Mouse (Mus musculus) stomach, embryonic 14.5 days (tissue): ENCODE measurements around the gene Omg. TPM values are rescaled to one million over a fixed set of nuclear protein-coding genes. Genes with fewer than 3 reads are reported as not detected.

Experiments used
- ATAC-seq: fragments of 200-750 bp; cut with Nextera tagmentation; 2 replicates; pipeline ENCODE4 v1.8.0; 2017; ENCODE audit warnings: low read depth, moderate TSS enrichment; ENCODE audit not compliant: insufficient number of reproducible peaks, insufficient read depth, low FRiP score
- H3K27ac ChIP-seq: fragments of 300-500 bp; sonication (generic); 2 replicates; pipeline ENCODE4 v1.5.1; 2014; ENCODE audit warnings: mild to moderate bottlenecking, low read length, moderate library complexity, mixed read lengths
- H3K27me3 ChIP-seq: fragments of 300-500 bp; sonication (generic); 2 replicates; pipeline ENCODE4 v1.6.1; 2014; ENCODE audit warnings: low read length, control low read depth, mixed read lengths; ENCODE audit not compliant: control insufficient read depth, insufficient read depth
- H3K36me3 ChIP-seq: fragments of 300-500 bp; sonication (generic); 2 replicates; pipeline ENCODE4 v1.6.1; 2014; ENCODE audit warnings: mild to moderate bottlenecking, control low read depth, low read length, moderate library complexity, mixed read lengths; ENCODE audit not compliant: control insufficient read depth, insufficient read depth
- H3K4me1 ChIP-seq: fragments of 300-500 bp; sonication (generic); 2 replicates; pipeline ENCODE4 v1.6.1; 2014; ENCODE audit warnings: low read length, control low read depth, mixed read lengths; ENCODE audit not compliant: control insufficient read depth, insufficient read depth
- H3K4me2 ChIP-seq: fragments of 300-500 bp; sonication (generic); replicated peaks from 2 replicates; pipeline ENCODE4 v1.6.1; 2014; ENCODE audit warnings: low read depth, low read length, control low read depth
- H3K4me3 ChIP-seq: fragments of 300-500 bp; sonication (generic); 2 replicates; pipeline ENCODE4 v1.5.1; 2014; ENCODE audit warnings: low read depth, low read length, control low read depth
- H3K9ac ChIP-seq: fragments of 300-500 bp; sonication (generic); replicated peaks from 2 replicates; pipeline ENCODE4 v1.6.1; 2014; ENCODE audit warnings: low read depth, mild to moderate bottlenecking, control low read depth, low read length, moderate library complexity, mixed read lengths
- H3K9me3 ChIP-seq: fragments of 300-500 bp; sonication (generic); 2 replicates; pipeline ENCODE4 v1.6.1; 2016; ENCODE audit warnings: low read depth, low read length, control low read depth; ENCODE audit not compliant: control insufficient read depth
- WGBS: fragments of 180-500 bp; shearing (Covaris S2); extraction: QIAGEN DNeasy Blood & Tissue Kit; methylation state at CpG from one replicate; pipeline ENCODE4 v1.1.7; 2014; 5-methylcytosine and 5-hydroxymethylcytosine counted together
- polyA plus RNA-seq: library from polyadenylated mRNA; unstranded; fragments of >200 nt; fragmentation: Nextera tagmentation; extraction: Ambion mirVana; gene quantifications from 2 replicates; pipeline ENCODE4 v1.2.1, GENCODE M21; 2014

Omg gene
- polyA plus RNA-seq, 1 experiment from 2014 or later: 0.56 TPM

DNA sequence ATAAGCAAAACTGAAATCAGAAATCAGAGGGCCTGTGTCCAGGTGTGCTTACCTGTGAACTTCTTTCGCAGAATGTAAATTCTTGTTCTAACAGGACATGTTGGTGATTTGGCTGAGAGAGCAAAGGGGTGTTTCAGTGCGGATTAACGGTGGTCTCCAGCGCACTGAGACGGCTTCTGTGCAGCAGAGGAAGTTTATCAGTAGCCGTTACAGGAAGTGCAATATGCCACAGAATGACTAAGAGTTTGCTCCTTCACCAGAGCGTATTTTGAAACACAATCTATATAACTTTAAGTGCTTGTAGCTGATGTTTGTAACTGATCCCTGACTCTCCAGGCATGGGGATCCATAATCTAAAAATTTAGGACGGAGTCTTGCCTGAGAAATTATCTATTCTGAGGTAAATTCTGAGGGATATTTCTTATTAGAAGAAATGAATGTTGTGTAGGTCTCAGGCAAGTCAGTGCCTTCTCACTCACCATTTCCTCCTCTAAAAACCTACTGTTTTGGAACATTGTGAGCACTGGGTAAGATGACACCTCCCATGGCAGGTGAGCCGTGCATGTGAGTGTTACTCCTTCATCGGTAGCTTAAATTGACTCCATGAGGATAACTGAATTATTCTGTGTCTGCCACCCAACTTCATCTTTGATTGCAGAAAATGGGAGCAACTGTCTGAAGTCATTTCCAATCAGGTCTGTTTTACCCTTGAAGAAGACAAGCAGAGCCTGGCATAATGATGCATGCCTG, 19.9 kb upstream of the Omg start, which contains the start of gene Evi2b:
Gene Evi2b, minus strand, starts transcription at position 203 of the 750 bp plus-strand sequence.
- no peak for ATAC-seq
- H3K9ac ChIP-seq: no peak within 1 kb of the TSS
- no peak within 1 kb of the TSS for H3K4me2 ChIP-seq
- H3K27me3 ChIP-seq: no peaks in the 10 kb centered on the region
- no peak within 1 kb of the TSS for H3K27ac ChIP-seq
- H3K36me3 ChIP-seq: peaks cover 2% of the 10 kb centered on the region; the same call in 1 of the 2 replicates
- H3K9me3 ChIP-seq: no peaks in the 10 kb centered on the region
- 66% methylated on average over 10 of the region's 10 CpGs for WGBS
- H3K4me3 ChIP-seq: no peak within 1 kb of the TSS
- H3K4me1 ChIP-seq: no peaks in the 10 kb centered on the region

DNA sequence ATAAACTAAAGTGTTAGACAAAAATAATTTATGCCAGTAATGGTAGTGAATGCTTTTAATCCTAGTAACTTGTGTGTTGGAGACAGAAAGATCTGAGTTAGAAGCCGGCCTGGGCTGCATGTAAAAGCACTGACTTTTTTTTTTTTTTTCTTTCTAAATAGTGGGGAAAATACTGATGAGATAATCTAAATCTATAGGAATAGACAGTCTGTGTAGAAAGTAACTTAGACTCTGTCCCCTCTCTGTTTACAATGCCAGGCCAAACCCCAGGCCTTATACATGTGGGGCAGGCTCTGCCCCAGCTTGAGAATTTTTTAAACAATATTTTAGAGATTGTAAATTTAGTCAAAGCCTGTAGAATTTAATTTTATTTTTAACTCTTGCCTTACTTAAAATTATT, 19.1 kb upstream of the Omg start:
- Histone ChIP-seq H3K4me1 (no peaks in the 10 kb centered on the region), H3K4me3 (no peak overlapping the region), H3K9me3 (no peaks in the 10 kb centered on the region), H3K27ac (no peak overlapping the region), H3K9ac (no peak overlapping the region), H3K4me2 (no peak overlapping the region), H3K36me3 (peaks cover 2% of the 10 kb centered on the region; the same call in 1 of the 2 replicates), H3K27me3 (no peaks in the 10 kb centered on the region)
- ATAC-seq: no peak
- 74% methylated on average over 1 of the region's 1 CpGs for WGBS

DNA sequence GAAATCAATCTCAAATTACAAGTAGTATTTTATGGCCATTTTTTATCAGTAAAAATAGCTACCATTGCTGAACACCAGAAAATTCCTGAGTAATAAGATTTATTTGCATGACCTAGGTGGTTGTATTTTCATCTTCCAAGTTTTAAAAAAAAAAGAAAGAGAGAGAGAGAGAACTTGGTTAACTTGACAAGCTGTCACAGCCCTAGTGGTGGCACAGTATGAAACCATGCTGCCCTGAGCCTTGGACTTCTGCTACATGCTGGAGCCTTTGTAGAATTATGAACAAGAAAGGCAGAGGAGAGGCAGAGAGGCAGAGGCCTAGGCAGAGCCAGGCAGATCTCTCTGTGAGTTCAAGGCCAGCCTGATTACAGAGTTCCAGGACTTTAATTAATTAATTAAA, 18.0 kb upstream of the Omg start:
- H3K9me3 ChIP-seq: no peaks in the 10 kb centered on the region
- no peak overlapping the region for H3K27ac ChIP-seq
- ATAC-seq: no peak
- H3K4me3 ChIP-seq: no peak overlapping the region
- H3K36me3 ChIP-seq: peaks cover 2% of the 10 kb centered on the region; the same call in 1 of the 2 replicates
- H3K27me3 ChIP-seq: no peaks in the 10 kb centered on the region
- no peak overlapping the region for H3K4me2 ChIP-seq
- no peak overlapping the region for H3K9ac ChIP-seq
- no peaks in the 10 kb centered on the region for H3K4me1 ChIP-seq

DNA sequence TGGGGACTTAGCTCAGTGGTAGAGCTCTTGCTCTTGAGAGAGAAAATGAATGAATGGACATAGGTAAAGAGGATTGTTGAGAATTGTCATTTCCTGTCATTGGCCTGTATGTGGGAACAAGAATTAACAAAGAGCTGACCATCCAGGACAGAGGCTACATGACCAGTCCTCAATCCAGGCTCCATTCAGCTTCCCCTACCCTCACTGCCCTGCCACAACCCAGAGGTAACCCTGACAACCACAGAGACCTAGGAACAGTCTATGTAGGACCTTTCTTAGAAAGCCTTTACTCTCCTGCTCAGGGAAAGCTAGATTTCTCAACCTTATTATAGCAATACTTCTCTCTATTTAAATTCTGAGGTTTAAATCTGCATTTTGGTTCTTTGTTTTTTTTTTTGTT, 16.9 kb upstream of the Omg start:
- Histone ChIP-seq H3K27ac (no peak overlapping the region), H3K27me3 (no peaks in the 10 kb centered on the region), H3K4me2 (no peak overlapping the region), H3K36me3 (peaks cover 2% of the 10 kb centered on the region; the same call in 1 of the 2 replicates), H3K9me3 (no peaks in the 10 kb centered on the region), H3K9ac (no peak overlapping the region), H3K4me1 (no peaks in the 10 kb centered on the region), H3K4me3 (no peak overlapping the region)
- ATAC-seq: no peak

DNA sequence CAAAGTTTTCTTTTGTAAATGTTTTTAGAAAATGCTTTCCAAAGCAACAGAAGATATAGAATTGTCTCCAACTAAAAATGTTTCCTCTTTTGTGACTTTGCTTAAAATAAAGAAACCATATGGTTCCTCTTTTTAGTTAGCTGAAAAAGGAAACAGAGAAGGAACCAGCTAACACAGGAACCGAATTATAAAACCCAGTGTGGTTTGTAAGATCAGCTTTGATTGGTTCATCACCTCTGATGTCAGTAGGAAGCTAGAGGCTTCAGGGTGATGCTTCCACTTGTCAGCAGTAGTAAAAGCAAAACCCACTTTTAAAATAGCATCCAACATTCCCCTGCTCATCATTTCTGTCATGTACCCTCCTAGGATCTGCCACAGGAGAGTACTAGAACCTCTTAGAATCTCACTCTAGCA, 16.0 kb upstream of the Omg start:
- 65% methylated on average over 1 of the region's 1 CpGs for WGBS
- no peaks in the 10 kb centered on the region for H3K27me3 ChIP-seq
- no peak for ATAC-seq
- no peak overlapping the region for H3K9ac ChIP-seq
- no peak overlapping the region for H3K27ac ChIP-seq
- no peaks in the 10 kb centered on the region for H3K36me3 ChIP-seq
- H3K9me3 ChIP-seq: no peaks in the 10 kb centered on the region
- H3K4me1 ChIP-seq: 0 out of 2 replicates have a peak, but pooled peaks cover 3% of the 10 kb centered on the region
- H3K4me2 ChIP-seq: no peak overlapping the region
- no peak overlapping the region for H3K4me3 ChIP-seq

DNA sequence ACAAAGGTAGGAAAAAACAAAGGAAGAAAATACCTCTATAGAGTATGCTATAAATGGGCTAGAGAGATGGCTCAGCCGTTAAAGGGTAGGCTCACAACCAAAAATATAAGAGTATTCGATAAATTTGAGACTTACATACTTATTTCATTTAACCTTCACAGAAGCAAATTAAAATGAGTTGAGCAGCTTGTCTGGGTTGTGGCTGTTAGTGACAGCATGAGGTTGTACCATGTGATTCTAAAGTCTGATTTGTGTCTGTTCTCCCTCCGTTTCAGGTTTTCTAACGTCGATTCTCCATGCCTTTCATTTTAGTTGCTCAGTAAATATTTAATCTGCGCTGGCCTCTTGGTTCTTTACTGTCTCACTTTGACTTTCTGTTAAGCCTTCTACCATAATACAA, 15.4 kb upstream of the Omg start:
- no peak for ATAC-seq
- Histone ChIP-seq H3K4me2 (no peak overlapping the region), H3K9me3 (no peaks in the 10 kb centered on the region), H3K27ac (no peak overlapping the region), H3K4me1 (0 out of 2 replicates have a peak, but pooled peaks cover 3% of the 10 kb centered on the region), H3K36me3 (no peaks in the 10 kb centered on the region), H3K27me3 (no peaks in the 10 kb centered on the region), H3K4me3 (no peak overlapping the region), H3K9ac (no peak overlapping the region)
- 67% methylated on average over 6 of the region's 6 CpGs for WGBS

DNA sequence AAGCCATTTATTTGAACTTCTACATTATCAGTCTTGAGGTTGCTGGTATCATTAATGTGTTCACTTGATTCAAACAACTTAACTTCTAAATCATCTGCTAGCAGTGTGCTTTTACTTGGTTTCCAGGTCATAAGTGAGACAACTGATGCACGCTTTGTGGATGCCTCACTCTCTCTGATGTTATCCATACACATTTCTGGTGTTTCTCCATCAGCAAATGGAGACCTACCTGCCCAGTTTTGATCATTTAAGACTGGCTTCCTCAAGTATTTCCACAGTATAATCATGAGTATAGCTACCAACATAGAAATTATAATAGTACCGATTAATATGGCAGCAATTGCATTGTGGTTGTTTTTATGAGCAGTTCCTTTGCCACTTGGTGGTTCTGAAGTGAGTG, 11.9 kb upstream of the Omg start:
- Histone ChIP-seq H3K4me1 (0 out of 2 replicates have a peak, but pooled peaks cover 3% of the 10 kb centered on the region), H3K36me3 (no peaks in the 10 kb centered on the region), H3K4me2 (no peak overlapping the region), H3K9ac (no peak overlapping the region), H3K27me3 (no peaks in the 10 kb centered on the region), H3K4me3 (no peak overlapping the region), H3K27ac (no peak overlapping the region), H3K9me3 (no peaks in the 10 kb centered on the region)
- no peak for ATAC-seq
- 97% methylated on average over 2 of the region's 2 CpGs for WGBS

DNA sequence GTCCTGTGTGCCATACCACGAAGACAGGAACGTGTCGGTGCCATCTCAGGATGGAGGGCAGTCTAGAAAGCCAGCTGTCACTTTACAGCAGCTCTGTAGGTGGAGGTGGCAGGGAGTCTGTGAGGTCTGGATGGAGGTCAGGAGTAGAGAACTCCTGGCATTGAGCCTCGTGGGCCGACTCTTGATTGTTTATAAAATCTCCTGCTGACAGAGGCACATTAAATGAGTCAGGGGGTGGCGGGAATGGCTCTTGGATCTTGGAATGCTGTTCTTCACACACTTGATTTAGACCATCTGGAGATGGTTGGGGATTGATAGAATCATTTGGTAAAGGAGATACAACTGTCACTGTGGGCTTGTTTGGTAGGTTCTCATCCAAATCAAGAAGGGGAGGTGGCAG, 11.4 kb upstream of the Omg start:
- 57% methylated on average over 6 of the region's 6 CpGs for WGBS
- H3K27ac ChIP-seq: no peak overlapping the region
- ATAC-seq: no peak
- 0 out of 2 replicates have a peak, but pooled peaks cover 3% of the 10 kb centered on the region for H3K4me1 ChIP-seq
- no peak overlapping the region for H3K4me3 ChIP-seq
- H3K9ac ChIP-seq: no peak overlapping the region
- no peak overlapping the region for H3K4me2 ChIP-seq
- H3K36me3 ChIP-seq: no peaks in the 10 kb centered on the region
- no peaks in the 10 kb centered on the region for H3K9me3 ChIP-seq
- H3K27me3 ChIP-seq: no peaks in the 10 kb centered on the region

DNA sequence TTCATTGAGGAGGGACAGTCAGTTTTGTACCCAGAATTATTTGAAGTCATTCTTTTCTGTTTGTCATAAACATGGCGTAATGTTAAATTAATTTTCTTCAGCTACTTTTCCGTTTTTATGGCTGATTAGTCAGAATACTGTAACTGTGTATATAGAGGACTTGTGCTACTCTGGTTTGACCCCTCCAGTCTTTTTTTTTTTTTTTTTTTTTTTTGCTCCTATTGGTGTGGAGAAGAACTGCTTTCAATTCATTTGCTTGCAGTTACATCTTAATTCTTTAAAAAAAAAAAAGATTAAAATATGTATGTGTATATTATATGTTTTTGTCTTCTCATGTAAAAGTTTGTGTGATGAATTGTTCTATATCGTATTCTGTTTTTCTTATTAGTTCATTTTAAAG, 8.1 kb upstream of the Omg start:
- ATAC-seq: no peak
- Histone ChIP-seq H3K4me1 (0 out of 2 replicates have a peak, but pooled peaks cover 3% of the 10 kb centered on the region), H3K36me3 (no peaks in the 10 kb centered on the region), H3K27me3 (no peaks in the 10 kb centered on the region), H3K9ac (no peak overlapping the region), H3K27ac (no peak overlapping the region), H3K9me3 (no peaks in the 10 kb centered on the region), H3K4me3 (no peak overlapping the region), H3K4me2 (no peak overlapping the region)
- 87% methylated on average over 3 of the region's 3 CpGs for WGBS
